Mouse (Mus musculus): ENCODE measurements around the gene Ptprcap. TPM values are rescaled to one million over a fixed set of nuclear protein-coding genes. Genes with fewer than 3 reads are reported as not detected.
"Not testable (repeated sequence)": the region's sequence is repeated elsewhere in the genome, so short reads cannot be mapped to it uniquely, and the experiment has no call there.

The Ptprcap gene
- total RNA-seq (2021) = 1 to 10 TPM; 3.2 to 6.7 TPM
- long read RNA-seq, experiment 1, partial matches to known transcripts = 0 of 4 reads
- long read RNA-seq, experiment 1, other reads (novel, unspliced or antisense) = 2 of 4 reads
- long read RNA-seq, experiment 2, partial matches to known transcripts = 0 of 1 reads
- long read RNA-seq, experiment 2, other reads (novel, unspliced or antisense) = 0 of 1 reads

DNA sequence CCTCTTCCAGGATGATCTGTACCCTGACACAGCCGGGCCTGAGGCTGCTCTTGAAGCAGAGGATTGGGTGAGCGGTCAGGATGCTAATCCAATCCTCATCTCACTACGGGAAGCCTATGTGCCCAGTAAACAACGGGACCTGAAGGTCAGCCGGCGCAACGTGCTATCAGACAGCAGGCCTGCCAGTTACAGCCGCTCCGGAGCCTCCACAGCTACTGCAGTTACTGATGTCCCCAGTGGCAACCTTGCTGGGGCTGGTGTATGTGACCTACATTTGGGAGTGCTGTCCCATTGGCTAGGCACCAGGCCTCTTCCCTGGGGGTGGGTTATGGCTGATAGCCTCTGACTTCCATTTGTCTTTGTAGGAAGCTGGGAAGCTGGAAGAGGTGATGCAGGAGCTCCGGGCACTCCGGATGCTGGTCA, at the start of gene Ptprcap:
TSS of gene Ptprcap (plus strand) at position 373 of the 423 bp plus-strand sequence.
- peak in 1 of 2 experiments; percentile 57 for DNase-seq
- intact Hi-C loops (cut with DNase I) = no loop called here

- no peak for DNase-seq
- intact Hi-C loops (cut with DNase I) = no loop called here
These were observed 49.6 kb upstream of the Ptprcap start for GRCm38 (mm10) chr19:4103792-4104191.

DNA sequence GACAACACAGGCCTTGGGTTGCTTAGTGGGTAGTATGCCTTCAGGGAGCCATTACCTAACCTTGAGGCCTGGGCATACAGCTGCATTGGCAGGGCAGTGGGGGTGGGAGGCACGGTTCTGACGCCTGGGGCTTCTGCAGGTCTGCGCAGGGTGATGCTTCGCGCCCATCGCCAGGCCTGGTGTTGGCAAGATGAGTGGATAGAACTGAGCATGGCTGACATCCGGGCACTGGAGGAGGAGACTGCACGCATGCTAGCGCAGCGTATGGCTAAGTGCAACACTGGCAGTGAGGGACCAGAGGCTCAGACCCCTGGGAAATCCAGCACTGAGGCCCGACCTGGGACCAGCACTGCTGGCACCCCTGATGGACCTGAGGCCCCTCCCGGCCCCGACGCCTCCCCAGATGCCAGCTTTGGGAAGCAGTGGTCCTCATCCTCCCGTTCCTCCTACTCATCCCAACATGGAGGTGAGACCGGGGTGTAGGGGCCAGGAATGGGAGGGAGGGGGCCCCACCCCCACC, 48.7 kb upstream of the Ptprcap start:
- intact Hi-C loops (cut with DNase I) = no loop called here
- no peak for DNase-seq

- intact Hi-C loops (cut with DNase I) = no loop called here
- DNase-seq = no peak
These were observed 46.8 kb upstream of the Ptprcap start for GRCm38 (mm10) chr19:4106654-4107053.

GRCm38 (mm10) chr19:4108535-4108934, 44.9 kb upstream of the Ptprcap start:
- intact Hi-C loops (cut with DNase I) = no loop called here

DNA sequence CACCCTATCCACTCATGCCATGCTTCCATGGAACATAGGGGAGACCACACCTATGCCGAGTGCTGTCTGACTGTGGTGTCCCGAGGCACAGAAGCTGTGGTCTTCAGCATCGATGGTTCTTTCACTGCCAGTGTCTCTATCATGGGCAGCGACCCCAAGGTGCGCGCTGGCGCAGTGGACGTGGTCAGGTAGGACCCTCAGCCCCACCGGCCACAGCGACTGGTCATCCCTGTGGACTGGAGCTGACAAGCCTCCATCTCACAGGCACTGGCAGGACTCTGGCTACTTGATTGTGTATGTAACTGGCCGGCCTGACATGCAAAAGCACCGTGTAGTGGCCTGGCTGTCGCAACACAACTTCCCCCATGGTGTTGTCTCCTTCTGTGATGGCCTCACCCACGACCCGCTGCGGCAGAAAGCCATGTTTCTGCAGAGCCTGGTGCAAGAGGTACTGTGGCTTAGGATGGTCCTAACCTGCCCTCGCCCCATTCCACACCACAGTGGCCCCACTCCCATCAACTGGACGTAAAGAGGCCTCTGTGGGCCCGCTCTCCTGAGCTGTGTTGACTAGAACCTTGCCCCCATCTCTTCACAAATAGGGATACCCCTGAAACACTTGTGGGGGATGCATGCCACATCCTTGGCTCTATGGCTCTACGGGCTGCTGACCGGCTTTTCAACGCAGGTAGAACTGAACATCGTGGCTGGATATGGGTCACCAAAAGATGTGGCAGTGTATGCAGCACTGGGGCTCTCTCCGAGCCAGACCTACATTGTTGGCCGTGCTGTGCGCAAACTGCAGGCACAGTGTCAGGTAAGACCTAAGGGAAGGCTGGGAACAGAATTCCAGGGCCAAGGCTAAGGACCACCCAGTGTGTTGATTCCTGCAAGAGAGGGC, 41.1 kb upstream of the Ptprcap start:
- intact Hi-C loops (cut with DNase I) = no loop called here

More at GRCm38 (mm10) chr19:4108535-4108934, 44.9 kb upstream of the Ptprcap start:
- DNase-seq = no peak

DNA sequence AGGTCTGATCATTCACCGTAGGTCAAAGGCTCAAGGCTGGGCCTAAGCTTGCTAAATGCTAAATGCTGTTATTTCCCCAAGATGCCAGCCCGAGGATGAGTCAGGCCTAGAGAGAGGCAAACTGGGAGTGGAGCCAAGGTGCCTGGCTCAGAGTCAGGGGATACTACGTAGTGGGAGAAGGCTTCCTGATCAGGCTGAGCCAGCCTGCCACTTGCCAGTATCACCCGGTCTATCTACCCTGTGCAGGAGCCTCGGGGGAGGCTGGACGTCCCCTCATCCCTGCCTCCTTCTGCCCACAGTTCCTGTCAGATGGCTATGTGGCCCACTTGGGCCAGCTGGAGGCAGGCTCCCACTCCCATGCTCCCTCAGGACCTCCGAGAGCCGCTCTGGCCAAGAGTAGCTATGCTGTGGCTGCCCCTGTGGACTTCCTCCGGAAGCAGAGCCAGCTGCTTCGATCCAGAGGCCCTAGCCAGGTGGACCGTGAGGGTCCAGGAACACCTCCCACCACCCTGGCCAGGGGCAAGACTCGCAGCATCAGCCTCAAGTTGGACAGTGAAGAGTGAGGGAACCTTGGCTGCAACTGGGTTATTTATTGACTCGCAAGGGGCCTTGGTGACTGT, 40.1 kb upstream of the Ptprcap start:
- peak; percentile 65 to 81 for DNase-seq
- intact Hi-C loops (cut with DNase I) = no loop called here

More for the DNA sequence above, 41.1 kb upstream of the Ptprcap start:
- DNase-seq = no peak

GRCm38 (mm10) chr19:4113806-4114230, 39.6 kb upstream of the Ptprcap start:
- intact Hi-C loops (cut with DNase I) = no loop called here
- DNase-seq = peak in 1 of 2 experiments; percentile 17

DNA sequence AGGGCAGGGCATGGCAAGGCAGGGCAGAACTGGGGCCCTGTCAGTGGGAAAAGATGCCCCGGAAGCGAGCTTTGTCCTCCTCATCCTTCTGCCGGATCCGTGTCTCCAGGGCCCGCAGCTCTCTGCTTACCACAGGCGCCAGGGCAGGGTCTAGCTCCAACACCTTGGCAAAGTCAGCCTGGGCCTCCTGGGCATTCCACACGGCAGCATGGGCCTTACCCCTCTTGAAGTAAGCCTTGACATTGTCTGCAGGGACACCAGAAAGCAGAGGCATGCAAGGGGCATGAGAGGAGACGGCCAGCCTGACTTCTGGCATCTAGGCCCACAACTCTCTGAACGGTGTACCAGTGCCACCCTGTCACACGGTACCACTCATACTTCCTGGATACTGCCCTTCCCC, 38.9 kb upstream of the Ptprcap start:
- intact Hi-C loops (cut with DNase I) = no loop called here
- no peak for DNase-seq

DNA sequence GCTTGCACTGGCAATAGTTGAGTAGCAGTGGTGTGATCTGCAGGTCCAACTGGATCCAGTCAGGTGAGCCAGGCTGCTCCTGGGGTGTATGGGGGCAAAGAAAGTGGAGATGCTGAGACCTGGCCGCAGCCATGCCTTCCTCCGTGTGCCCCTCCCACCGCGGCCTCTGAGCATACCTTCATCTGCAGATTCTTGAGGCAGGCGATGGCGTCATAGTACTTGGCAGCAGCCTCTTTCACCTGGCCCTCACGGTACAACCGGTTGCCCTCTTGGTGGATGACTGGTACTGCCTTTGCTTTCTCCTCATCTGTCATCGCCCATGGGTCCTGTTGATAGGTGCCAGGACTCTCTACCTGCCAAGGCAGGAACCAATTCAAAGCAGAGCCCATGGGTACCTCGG, 38.3 kb upstream of the Ptprcap start:
- intact Hi-C loops (cut with DNase I) = no loop called here
- no peak for DNase-seq

DNA sequence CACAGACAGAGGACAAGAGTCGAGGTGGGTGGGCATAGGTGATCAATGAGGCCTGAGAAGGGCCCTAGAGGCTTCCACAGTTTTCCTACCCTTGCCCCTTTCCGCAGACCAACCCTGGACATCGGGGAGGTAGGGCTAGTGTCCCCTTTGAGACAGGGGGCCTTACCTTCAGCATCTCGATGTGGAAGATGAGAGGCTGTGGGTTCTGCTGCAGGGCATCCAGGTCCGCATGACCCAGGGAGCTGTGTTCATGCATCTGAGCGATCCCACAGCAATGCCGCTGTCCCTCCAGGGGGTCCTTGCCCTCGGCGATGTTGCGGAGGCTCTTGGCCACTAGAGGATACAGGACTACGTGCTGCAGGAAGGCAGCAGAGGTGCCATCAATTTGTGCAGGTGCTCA, 37.6 kb upstream of the Ptprcap start:
- intact Hi-C loops (cut with DNase I) = no loop called here
- no peak for DNase-seq

- DNase-seq = no peak
- intact Hi-C loops (cut with DNase I) = no loop called here
These were observed 36.4 kb upstream of the Ptprcap start for GRCm38 (mm10) chr19:4117006-4117405.

- intact Hi-C loops (cut with DNase I) = no loop called here
- DNase-seq = no peak
These were observed 35.1 kb upstream of the Ptprcap start for GRCm38 (mm10) chr19:4118350-4118749.

DNA sequence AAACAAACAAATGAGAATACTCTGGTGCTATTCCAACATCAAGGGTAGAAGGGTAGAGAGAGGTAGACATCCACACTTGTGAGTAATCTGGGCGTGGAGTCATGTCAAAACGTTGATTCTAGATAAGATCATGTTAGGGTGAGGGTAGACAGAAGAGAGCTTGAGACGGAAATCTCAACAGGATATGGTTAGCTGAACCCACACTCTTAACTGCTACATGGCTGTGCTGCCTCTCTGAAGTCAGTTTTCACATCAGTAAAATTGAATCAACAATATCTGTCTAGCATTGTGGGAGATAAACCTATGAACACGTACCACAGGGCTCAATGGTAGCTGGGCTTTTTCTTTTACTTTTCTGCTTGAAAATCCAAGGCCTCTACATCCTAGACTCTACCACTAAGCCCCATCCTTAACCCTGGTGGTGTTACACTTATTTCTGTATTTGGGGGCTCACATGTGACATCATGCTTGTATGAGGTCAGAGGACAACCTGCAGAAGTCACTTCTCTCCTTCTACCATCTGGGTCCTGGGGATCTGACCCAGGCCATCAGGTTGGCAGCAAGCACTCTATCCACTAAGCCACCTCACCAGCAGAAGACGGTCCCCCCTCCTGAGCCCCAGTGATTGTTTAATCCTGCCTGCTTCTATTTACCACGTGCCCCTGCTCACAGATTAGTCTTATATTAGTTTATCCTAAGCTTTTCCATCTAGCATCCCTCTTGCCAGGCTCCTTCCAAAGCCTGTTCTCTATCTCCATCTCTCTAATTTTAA, 33.5 kb upstream of the Ptprcap start:
- intact Hi-C loops (cut with DNase I) = no loop called here
- no peak for DNase-seq

DNA sequence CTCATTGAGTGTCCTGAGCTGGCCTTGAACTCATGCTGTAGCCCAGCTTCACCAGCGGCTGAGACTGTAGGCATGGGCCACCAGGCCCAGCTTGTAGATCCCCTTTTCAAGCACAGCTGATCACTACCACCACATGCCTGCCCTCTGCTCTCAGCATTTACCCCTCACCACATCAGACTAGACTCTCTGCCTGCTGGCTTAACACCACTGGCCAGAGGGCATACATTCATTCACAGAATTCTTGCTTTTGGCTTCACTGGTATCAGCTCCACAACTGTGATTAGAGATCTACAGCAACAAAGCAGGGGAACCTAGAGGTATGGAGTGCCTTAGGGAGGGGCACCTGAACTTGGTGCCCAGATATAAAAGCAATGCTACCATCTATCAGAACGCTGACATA, 32.9 kb upstream of the Ptprcap start:
- no peak for DNase-seq
- intact Hi-C loops (cut with DNase I) = no loop called here

DNA sequence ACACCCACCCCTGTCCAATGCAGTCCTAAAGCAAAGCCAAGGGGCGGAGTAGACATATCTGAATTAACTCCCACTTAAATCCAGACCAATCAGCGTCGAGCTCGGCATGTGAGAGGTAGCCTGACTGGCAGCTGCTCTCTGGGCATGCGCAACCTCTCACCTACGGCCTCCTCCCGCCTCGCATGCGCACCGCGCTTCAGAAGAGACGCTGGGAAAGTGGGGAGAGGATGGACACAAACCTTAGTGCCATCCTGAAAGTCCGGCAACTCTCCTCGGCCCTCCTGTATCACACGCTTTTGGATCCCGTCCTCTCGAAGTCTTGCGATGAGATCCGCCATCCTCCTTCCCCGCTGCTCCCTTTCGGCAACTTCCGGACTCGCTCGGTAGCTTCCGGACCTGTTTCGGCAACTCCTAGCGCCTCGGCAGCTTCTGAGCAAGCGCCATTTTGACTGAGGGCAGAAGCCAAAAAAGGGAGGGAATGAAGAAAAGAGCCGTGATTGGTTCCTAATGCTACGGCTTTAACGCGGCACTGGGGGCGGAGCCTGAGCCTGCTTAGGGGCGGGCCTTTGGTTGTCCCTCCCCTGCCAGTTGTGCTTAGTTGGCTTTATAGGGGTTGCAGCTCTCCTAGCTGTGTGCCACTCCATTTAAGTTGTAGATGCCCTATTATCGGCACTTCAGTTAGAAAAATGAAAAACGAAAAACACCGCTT, 32.2 kb upstream of the Ptprcap start:
- DNase-seq = peak; percentile 94 to 99
- intact Hi-C loops (cut with DNase I) = no loop called here

GRCm38 (mm10) chr19:4121896-4122295, 31.5 kb upstream of the Ptprcap start:
- DNase-seq; intact Hi-C loops (cut with DNase I): not testable (repeated sequence)

DNA sequence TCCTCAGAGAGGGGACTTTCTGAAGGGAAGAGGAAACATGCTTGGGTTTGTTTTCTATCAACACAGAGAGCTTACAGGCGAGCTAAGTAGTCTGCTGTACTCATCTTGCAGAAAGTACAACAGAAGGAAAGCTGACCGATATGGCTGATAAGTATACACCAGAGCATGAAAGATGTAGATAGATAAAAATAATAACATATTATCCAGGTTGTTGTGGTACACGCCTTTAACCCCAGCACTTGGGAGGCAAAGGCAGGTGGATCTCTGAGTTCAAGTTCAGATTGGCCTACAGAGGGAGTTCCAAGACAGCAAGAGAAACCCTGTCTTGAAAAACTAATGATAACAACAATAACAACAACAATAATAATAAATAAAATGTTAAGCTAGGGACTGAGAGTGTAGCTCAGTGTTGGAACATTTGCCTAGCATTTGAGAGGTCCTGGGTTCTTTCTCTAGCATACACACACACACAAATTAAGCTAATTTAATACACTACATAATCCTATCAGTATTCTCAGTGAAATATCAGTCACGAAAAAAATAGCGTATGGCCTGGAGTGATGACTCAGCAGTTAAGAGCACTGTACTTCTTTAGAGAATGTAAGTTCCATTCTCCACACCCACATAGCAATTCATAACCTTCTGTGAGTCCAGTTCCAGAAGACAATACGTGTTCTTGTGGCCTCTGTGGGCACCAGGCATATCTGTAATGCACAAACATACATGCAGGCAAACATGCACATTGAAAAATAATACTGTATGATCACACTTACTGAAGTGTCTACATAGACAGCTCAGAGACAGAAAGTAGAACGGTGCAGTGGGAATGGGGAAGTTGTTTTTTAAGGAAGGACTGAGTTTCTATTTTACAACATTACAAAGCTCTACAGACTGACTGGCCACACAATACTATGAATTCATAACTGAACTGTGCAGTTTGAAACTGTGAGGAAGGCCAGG, 30.7 kb upstream of the Ptprcap start:
- intact Hi-C loops (cut with DNase I) = no loop called here
- DNase-seq = no peak

GRCm38 (mm10) chr19:4124432-4124831, 29.0 kb upstream of the Ptprcap start:
- intact Hi-C loops (cut with DNase I) = no loop called here
- no peak for DNase-seq

Data from heart, postnatal 14 days (tissue).